11 mouse cellular contexts compared by ENCODE assay signal in genomic region chr16:44330657-44331056, GRCm38 (mm10). TPM values are rescaled to one million over a fixed set of nuclear protein-coding genes. Genes with fewer than 3 reads are reported as not detected.
DNase-seq lines count a peak whose midpoint lies in the region; ATAC-seq and TF ChIP-seq lines count a peak whose summit lies in the region.
"Had no signal": no experiment of that assay in that cellular context is flagged by ENCODE, and none has a peak within 500 bp of the region (broad histone marks: within the 10 kb centered on the region; RNA-seq: fewer than 3 reads in every experiment).

No protein-coding gene starts in this region.

- 69% methylated on average over 9 of the region's 9 CpGs for WGBS in liver, embryonic 14.5 days (ENCODE audit: insufficient replicate concordance)

- no peak for ATAC-seq in cerebellum, adult (ENCODE audit: insufficient number of reproducible peaks, low FRiP score, low TSS enrichment)
- no peak for ATAC-seq in liver, embryonic 14.5 days (ENCODE audit: insufficient read depth)
- ATAC-seq in megakaryocyte progenitor cell, adult 5-6 weeks (replicated peaks; ENCODE audit: poor library complexity) = no peak
- ATAC-seq: Patski had no signal

- no peaks in the 10 kb centered on the region for H3K36me3 ChIP-seq in liver, embryonic 14.5 days (replicated peaks; ENCODE audit: control insufficient read depth, insufficient read depth, low read depth)
- H3K36me3 ChIP-seq in E14TG2a.4 (ENCODE audit: insufficient read depth, low read length) = no peaks in the 10 kb centered on the region
- H3K36me3 ChIP-seq: embryonic facial prominence, embryonic 15.5 days had no signal

- no peak overlapping the region for H3K27ac ChIP-seq in liver, embryonic 14.5 days
- H3K27ac ChIP-seq: embryonic facial prominence, embryonic 15.5 days; macrophage had no signal

- H3K4me2 ChIP-seq in liver, embryonic 14.5 days (ENCODE audit: low read depth) = no peak overlapping the region
- H3K4me2 ChIP-seq: embryonic facial prominence, embryonic 15.5 days had no signal

- H3K9ac ChIP-seq in liver, embryonic 14.5 days (replicated peaks) = no peak overlapping the region
- H3K9ac ChIP-seq: embryonic facial prominence, embryonic 15.5 days had no signal

- H3K27me3 ChIP-seq in liver, embryonic 14.5 days (ENCODE audit: control insufficient read depth, insufficient read depth, low read length) = peaks cover 24% of the 10 kb centered on the region
- H3K27me3 ChIP-seq in E14TG2a.4 (ENCODE audit: insufficient read depth, low read length) = peaks cover 47% of the 10 kb centered on the region

- peak; percentile 40; the same call in 1 of the 2 replicates for TF ChIP-seq CTCF in liver, embryonic 14.5 days (IDR thresholded peaks at IDR 0.05; ENCODE audit: low read depth)
- TF ChIP-seq CTCF in E14TG2a.4 (conservative IDR thresholded peaks at IDR 0.05; ENCODE audit: low read length) = peak; percentile 82

- TF ChIP-seq EP300 in liver, embryonic 14.5 days (IDR thresholded peaks at IDR 0.05; ENCODE audit: low read depth) = no peak

- H3K9me3 ChIP-seq in liver, embryonic 14.5 days (ENCODE audit: control insufficient read depth, low read length) = peaks cover 2% of the 10 kb centered on the region
- H3K9me3 ChIP-seq in E14TG2a.4 (ENCODE audit: low read length) = no peaks in the 10 kb centered on the region
- H3K9me3 ChIP-seq: embryonic facial prominence, embryonic 15.5 days had no signal

- H3K4me1 ChIP-seq in liver, embryonic 14.5 days (replicated peaks; ENCODE audit: control insufficient read depth in 2 of 2, insufficient read depth in 2 of 2, low read length in 1 of 2) = no peaks in the 10 kb centered on the region
- peaks cover 24% of the 10 kb centered on the region for H3K4me1 ChIP-seq in E14TG2a.4 (replicated peaks; ENCODE audit: low read depth, low read length)

- peak; percentile 23 for DNase-seq in cerebellum, adult 11 months
- DNase-seq in liver, embryonic 14.5 days (ENCODE audit: low read depth in 3 of 3, low spot score in 3 of 3) = no peak
- DNase-seq in liver = no peak
- peak; percentile 20 to 50 for DNase-seq in cerebellum, postnatal 25 days
- no peak for DNase-seq in adrenal gland, postnatal 14 days

- no peak overlapping the region for H3K4me3 ChIP-seq in liver, embryonic 14.5 days (ENCODE audit: insufficient read depth in 1 of 2, low read depth in 2 of 2, low read length in 2 of 2)
- no peak overlapping the region for H3K4me3 ChIP-seq in E14TG2a.4 (replicated peaks; ENCODE audit: low read length)
- H3K4me3 ChIP-seq: embryonic facial prominence, embryonic 15.5 days had no signal

RNA-seq across cellular contexts. Expression of gene Sidt1, which starts 2.3 kb away (rescaled TPM):
- 0.01 and 0.08 TPM in 2 replicates for polyA plus RNA-seq in liver, embryonic 14.5 days (2012; rRNA removed)
- polyA plus RNA-seq in liver, embryonic 14.5 days (2014; fragmentation: Nextera tagmentation; extraction: Ambion mirVana) = not detected in 2 replicates
- total RNA-seq in megakaryocyte progenitor cell, adult 5-6 weeks (2015) = not detected in 2 replicates
- 0.08 TPM in 1 of 2 replicates, not detected in the other for total RNA-seq in megakaryocyte progenitor cell, adult 5-6 weeks (2017)
- 11.3 and 12.6 TPM in 2 replicates for total RNA-seq in adrenal gland, postnatal 14 days (2021)
- polyA plus RNA-seq: macrophage, Patski had no signal

RNA-seq across cellular contexts. Expression of gene Spice1, which starts 16.3 kb away (rescaled TPM):
- polyA plus RNA-seq in liver, embryonic 14.5 days (2012; rRNA removed) = 6.2 and 8.3 TPM in 2 replicates
- polyA plus RNA-seq in liver, embryonic 14.5 days (2014; fragmentation: Nextera tagmentation; extraction: Ambion mirVana) = 4.8 and 9.2 TPM in 2 replicates
- 18.5 and 23.9 TPM in 2 replicates for total RNA-seq in megakaryocyte progenitor cell, adult 5-6 weeks (2015)
- total RNA-seq in megakaryocyte progenitor cell, adult 5-6 weeks (2017) = 15.3 and 21.1 TPM in 2 replicates
- total RNA-seq in adrenal gland, postnatal 14 days (2021) = 21.5 and 23.5 TPM in 2 replicates

Comparison
In these comparisons a context has a peak if more than half of its experiments do, and no peak if none do; other contexts are left out.
1. DNase-seq: peak in cerebellum, adult 11 months (single experiment) and cerebellum, postnatal 25 days (2 of 2); none in liver, embryonic 14.5 days (0 of 3), liver (single experiment) and adrenal gland, postnatal 14 days (single experiment).
2. RNA of gene Sidt1, which starts 2.3 kb away (total RNA-seq): 11.3 to 12.6 TPM in adrenal gland, postnatal 14 days; 0.08 TPM in megakaryocyte progenitor cell, adult 5-6 weeks; every median in the first group is over 10 times any median in the second.